Mouse (Mus musculus) intestine, postnatal 0 days (tissue): ENCODE results near the gene Flywch1. TPM values are rescaled to one million over a fixed set of nuclear protein-coding genes. Genes with fewer than 3 reads are reported as not detected.

Experiments
- ATAC-seq: fragments of 200-750 bp; cut with Nextera tagmentation; 2 replicates; pipeline ENCODE4 v1.8.0; 2017; ENCODE audit warnings: mild to moderate bottlenecking, moderate TSS enrichment, moderate library complexity
- H3K27ac ChIP-seq: fragments of 300-500 bp; sonication (generic); 2 replicates; pipeline ENCODE4 v1.5.1; 2014; ENCODE audit warnings: mild to moderate bottlenecking, low read depth, low read length, moderate library complexity
- H3K27me3 ChIP-seq: fragments of 300-500 bp; sonication (generic); replicated peaks from 2 replicates; pipeline ENCODE4 v1.6.1; 2014; ENCODE audit warnings: low read length, mixed read lengths; ENCODE audit not compliant: control insufficient read depth, insufficient read depth
- H3K36me3 ChIP-seq: fragments of 300-500 bp; sonication (generic); 2 replicates; pipeline ENCODE4 v1.6.1; 2014; ENCODE audit warnings: mild to moderate bottlenecking, moderate library complexity; ENCODE audit not compliant: control insufficient read depth, insufficient read depth
- H3K4me1 ChIP-seq: fragments of 300-500 bp; sonication (generic); replicated peaks from 2 replicates; pipeline ENCODE4 v1.6.1; 2014; ENCODE audit warnings: antibody characterized with exemption, low read length, mixed read lengths; ENCODE audit not compliant: control insufficient read depth, insufficient read depth
- H3K4me2 ChIP-seq: fragments of 300-500 bp; sonication (generic); replicated peaks from 2 replicates; pipeline ENCODE4 v1.6.1; 2014; ENCODE audit warnings: low read depth, mild to moderate bottlenecking, moderate library complexity
- H3K4me3 ChIP-seq: fragments of 300-500 bp; sonication (generic); 2 replicates; pipeline ENCODE4 v1.5.1; 2014; ENCODE audit warnings: low read depth, low read length
- H3K9ac ChIP-seq: fragments of 300-500 bp; sonication (generic); 2 replicates; pipeline ENCODE4 v1.6.1; 2014; ENCODE audit warnings: mild to moderate bottlenecking, low read depth, low read length
- H3K9me3 ChIP-seq: fragments of 300-500 bp; sonication (generic); 2 replicates; pipeline ENCODE4 v1.6.1; 2016; ENCODE audit warnings: mixed run types; ENCODE audit not compliant: control insufficient read depth
- CTCF ChIP-seq: sonication (generic); IDR thresholded peaks from 2 replicates; pipeline ENCODE4 v1.5.1; 2016; ENCODE audit warnings: low read depth, mild to moderate bottlenecking, control low read depth, antibody characterized with exemption, moderate library complexity
- WGBS: fragments of 180-500 bp; shearing (Covaris S2); extraction: QIAGEN DNeasy Blood & Tissue Kit; methylation state at CpG from one replicate; pipeline ENCODE4 v1.1.7; 2014; 5-methylcytosine and 5-hydroxymethylcytosine counted together
- polyA plus RNA-seq: library from polyadenylated mRNA; unstranded; fragments of >200 nt; fragmentation: Nextera tagmentation; extraction: Ambion mirVana; gene quantifications from 2 replicates; pipeline ENCODE4 v1.2.1, GENCODE M21; 2015

The Flywch1 gene
- polyA plus RNA-seq, 1 experiment from 2014 or later, result 36.8 TPM

DNA sequence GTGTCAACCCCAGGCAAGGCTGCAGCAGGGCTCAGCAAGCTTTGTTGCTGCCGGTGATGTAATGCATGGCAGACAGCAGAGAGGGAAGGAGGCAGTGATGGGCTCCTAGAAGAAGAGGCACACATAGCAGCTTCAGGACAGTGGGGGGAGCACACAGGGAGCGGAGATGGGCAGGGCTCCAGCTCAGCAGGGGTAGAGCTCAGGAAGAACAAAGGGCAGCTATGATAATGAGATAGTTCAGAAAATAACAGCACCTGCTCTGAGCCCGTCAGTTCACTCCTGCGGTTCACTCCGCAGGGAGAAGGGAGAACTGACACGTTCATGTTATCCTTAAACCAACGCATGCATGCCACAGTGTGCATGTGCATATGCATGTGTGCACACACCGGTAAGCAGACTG lies 12.6 kb downstream of the Flywch1 start:
- Histone ChIP-seq H3K9ac (no peak overlapping the region), H3K4me3 (no peak overlapping the region), H3K27ac (no peak overlapping the region), H3K36me3 (peaks cover 48% of the 10 kb centered on the region), H3K4me2 (no peak overlapping the region), H3K27me3 (no peaks in the 10 kb centered on the region), H3K9me3 (no peaks in the 10 kb centered on the region), H3K4me1 (no peaks in the 10 kb centered on the region)
- WGBS, result 70% methylated on average over 8 of the region's 8 CpGs
- no peak for ATAC-seq
- no peak for TF ChIP-seq CTCF

GRCm38 (mm10) chr17:23757581-23757980 lies 13.8 kb downstream of the Flywch1 start:
- TF ChIP-seq CTCF, result no peak
- H3K4me2 ChIP-seq, result no peak overlapping the region

GRCm38 (mm10) chr17:23755689-23756088 lies 15.7 kb downstream of the Flywch1 start:
- H3K4me2 ChIP-seq, result no peak overlapping the region
- H3K27me3 ChIP-seq, result no peaks in the 10 kb centered on the region
- no peaks in the 10 kb centered on the region for H3K4me1 ChIP-seq
- no peak for ATAC-seq
- H3K36me3 ChIP-seq, result peaks cover 70% of the 10 kb centered on the region
- 84% methylated on average over 13 of the region's 13 CpGs for WGBS
- H3K9ac ChIP-seq, result no peak overlapping the region
- no peak for TF ChIP-seq CTCF
- H3K4me3 ChIP-seq, result no peak overlapping the region
- H3K27ac ChIP-seq, result no peak overlapping the region
- H3K9me3 ChIP-seq, result no peaks in the 10 kb centered on the region

More at GRCm38 (mm10) chr17:23757581-23757980, 13.8 kb downstream of the Flywch1 start:
- no peaks in the 10 kb centered on the region for H3K4me1 ChIP-seq
- ATAC-seq, result no peak
- H3K36me3 ChIP-seq, result peaks cover 60% of the 10 kb centered on the region
- WGBS, result 88% methylated on average over 9 of the region's 9 CpGs
- H3K9me3 ChIP-seq, result no peaks in the 10 kb centered on the region
- no peak overlapping the region for H3K4me3 ChIP-seq
- H3K27ac ChIP-seq, result no peak overlapping the region
- no peaks in the 10 kb centered on the region for H3K27me3 ChIP-seq
- no peak overlapping the region for H3K9ac ChIP-seq

- peak overlapping the region; percentile 13 for H3K4me3 ChIP-seq
- no peaks in the 10 kb centered on the region; the same call in 1 of the 2 replicates for H3K4me1 ChIP-seq
- 85% methylated on average over 10 of the region's 11 CpGs for WGBS
- peak overlapping the region; percentile 53 for H3K4me2 ChIP-seq
- H3K27ac ChIP-seq, result peak overlapping the region; percentile 76
- peaks cover 24% of the 10 kb centered on the region; the same call in 1 of the 2 replicates for H3K36me3 ChIP-seq
- H3K9ac ChIP-seq, result 0 out of 2 replicates have a peak overlapping the region, but pooled peaks have one; percentile 7
- no peaks in the 10 kb centered on the region for H3K9me3 ChIP-seq
- TF ChIP-seq CTCF, result no peak
- peak; percentile 6; the same call in 1 of the 2 replicates for ATAC-seq
- H3K27me3 ChIP-seq, result peaks cover 14% of the 10 kb centered on the region
Observed at GRCm38 (mm10) chr17:23749400-23750191, 21.8 kb downstream of the Flywch1 start.

DNA sequence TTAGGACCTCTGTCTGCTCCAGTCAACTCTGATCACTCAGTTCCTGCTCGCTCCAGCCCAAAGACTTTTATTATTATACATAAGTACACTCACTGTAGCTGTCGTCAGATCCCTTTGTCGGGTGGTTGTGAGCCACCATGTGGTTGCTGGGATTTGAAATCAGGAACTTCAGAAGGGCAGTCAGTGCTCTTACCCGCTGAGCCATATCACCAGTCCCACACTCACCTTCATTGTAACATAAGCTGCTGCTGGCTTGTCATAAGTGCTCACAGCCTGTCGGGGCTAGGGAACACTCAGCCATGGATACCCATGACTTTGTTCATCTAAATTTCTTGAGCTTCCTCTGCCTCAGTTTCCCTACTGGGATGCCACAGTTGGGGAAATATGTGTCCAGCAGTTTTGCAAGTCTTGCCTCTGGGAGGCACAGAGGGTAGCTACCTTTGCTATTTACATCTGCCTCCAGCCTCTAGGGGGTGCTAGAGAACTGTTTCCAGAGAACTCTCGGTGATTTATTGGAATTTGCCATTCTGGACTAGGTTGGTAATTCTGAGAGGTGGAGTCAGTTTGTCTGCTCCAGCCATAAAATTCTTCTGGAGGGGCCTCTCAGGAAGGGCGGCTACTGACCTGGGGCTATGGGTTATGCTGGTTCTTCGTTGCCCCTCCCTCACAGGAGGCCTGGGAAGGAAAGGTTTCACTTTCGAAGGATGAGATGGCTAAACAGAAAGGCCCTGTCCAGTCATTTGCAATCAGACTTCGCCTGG lies 22.6 kb downstream of the Flywch1 start:
- ATAC-seq, result peak; percentile 77
- no peak overlapping the region for H3K27ac ChIP-seq

DNA sequence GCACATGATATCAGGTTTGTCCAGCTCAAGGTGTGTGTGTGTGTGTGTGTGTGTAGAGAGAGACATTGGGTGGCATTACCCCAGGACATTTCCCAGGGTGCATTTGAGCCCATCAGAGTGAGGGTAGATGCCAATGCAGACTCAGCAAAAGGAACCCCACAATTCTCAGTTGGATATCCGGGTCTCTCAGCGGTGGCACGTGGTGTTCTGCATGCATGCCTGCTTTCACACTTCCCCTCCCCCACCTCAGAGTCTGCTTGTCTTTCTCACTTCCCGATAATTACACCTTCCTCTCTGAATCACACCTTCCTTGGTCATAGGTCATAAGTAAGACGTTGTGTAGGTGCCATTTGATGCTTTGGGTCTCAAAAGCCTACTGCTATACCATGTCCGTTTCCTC lies 23.4 kb downstream of the Flywch1 start:
- no peak overlapping the region for H3K27ac ChIP-seq
- no peak for ATAC-seq
- no peak overlapping the region for H3K4me2 ChIP-seq
- no peaks in the 10 kb centered on the region; the same call in 1 of the 2 replicates for H3K4me1 ChIP-seq
- TF ChIP-seq CTCF, result no peak
- H3K9me3 ChIP-seq, result no peaks in the 10 kb centered on the region
- H3K36me3 ChIP-seq, result peaks cover 17% of the 10 kb centered on the region; the same call in 1 of the 2 replicates
- no peak overlapping the region for H3K4me3 ChIP-seq
- H3K9ac ChIP-seq, result no peak overlapping the region
- peaks cover 25% of the 10 kb centered on the region for H3K27me3 ChIP-seq
- WGBS, result 26% methylated on average over 6 of the region's 6 CpGs

More for the DNA sequence above, 22.6 kb downstream of the Flywch1 start:
- Histone ChIP-seq H3K4me2 (peak overlapping the region; percentile 53), H3K4me3 (peak overlapping the region; percentile 13), H3K27me3 (peaks cover 19% of the 10 kb centered on the region), H3K9ac (no peak overlapping the region), H3K36me3 (peaks cover 24% of the 10 kb centered on the region; the same call in 1 of the 2 replicates), H3K9me3 (no peaks in the 10 kb centered on the region), H3K4me1 (no peaks in the 10 kb centered on the region; the same call in 1 of the 2 replicates)
- 24% methylated on average over 10 of the region's 10 CpGs for WGBS
- peak; percentile 92 for TF ChIP-seq CTCF
